Mouse (Mus musculus) kidney, adult 18-20 months (tissue): ENCODE data around the gene Zfp712.

Source experiments
- DNase-seq: peaks from one replicate; pipeline ENCODE4 v3.0.0; 2021

Zfp712 gene

DNA sequence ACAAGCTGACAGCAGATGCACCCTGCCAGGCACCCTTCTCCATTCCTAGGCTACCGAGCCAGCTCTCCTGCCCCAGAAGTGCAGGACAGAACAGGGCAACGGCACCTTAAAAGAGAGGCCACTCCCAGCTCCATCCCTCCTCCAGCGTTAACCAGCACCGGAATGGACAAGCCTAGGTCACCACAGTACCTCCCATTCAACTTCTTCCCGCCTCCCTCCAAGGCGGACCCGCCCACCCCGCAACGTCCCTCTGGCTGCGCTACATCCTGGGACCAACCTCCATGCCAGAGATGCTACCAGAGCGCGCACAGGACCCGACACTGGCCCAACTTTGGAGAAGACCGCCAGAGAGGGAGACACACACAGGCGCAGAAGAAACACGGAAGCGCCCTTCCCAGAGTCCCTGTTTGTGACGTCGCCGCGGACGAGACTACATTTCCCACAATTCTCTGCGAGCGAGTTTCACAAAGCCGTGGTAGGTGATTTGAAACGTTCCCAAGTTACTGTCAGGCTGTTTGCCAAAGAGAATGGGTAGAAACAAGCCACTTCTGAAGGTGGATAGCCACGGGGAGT, at the start of gene Zfp712:
TSS of gene Zfp712 (minus strand) at position 385 of the 573 bp plus-strand sequence.
- DNase-seq, result peak; percentile 96

DNA sequence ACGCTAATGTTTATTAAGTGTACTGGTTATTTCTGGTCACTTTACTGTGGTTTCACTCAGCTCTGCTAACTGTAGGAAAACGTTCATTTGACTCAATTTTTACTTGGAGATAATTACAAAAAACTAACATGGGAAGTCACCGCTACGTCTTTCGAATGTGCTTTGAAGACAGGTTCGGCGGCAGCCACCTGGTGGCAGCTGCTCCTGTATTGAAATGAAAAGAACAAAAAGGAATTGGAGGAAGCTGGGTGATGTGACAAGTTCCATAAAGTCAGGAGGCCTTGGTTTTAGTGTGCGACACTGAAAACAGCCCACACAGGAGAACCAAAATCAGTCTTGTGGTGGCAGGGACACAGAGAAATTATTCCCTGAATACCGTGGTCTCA, 47.8 kb upstream of the Zfp712 start:
- peak; percentile 68 for DNase-seq

DNA sequence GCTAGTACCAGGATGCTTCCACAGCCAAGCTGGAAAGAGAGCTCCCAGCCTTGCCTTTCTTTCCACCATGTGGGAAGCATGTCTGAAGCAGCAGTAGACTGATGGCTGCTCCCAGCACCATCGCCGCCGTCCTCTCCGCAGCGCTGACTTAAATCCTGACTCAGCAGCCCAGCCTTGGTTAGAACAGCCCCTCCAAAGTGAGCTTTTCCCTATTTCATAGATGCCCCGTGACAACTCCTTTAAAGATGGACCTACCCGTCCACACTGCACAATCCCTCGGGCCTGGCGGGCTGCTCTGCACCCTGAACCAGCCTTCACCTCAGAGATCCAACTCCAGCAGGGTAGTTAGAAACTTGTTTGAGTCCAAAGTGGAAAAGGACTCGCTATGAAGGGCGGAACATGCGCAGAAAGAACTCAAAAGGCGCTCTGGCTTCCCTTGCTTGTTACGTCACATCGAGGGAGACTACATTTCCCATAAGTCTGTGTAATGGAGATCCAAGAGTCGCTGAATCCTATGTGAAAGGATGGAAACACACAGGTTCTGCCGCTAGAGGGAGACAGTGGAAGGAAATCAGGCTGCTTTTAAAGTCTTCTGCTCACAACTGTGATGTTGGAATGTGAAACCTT, 47.3 kb upstream of the Zfp712 start, which contains the start of gene Gm28557:
TSS of gene Gm28557 (minus strand) at position 411 of the 627 bp plus-strand sequence.
- peak; percentile 90 for DNase-seq

DNA sequence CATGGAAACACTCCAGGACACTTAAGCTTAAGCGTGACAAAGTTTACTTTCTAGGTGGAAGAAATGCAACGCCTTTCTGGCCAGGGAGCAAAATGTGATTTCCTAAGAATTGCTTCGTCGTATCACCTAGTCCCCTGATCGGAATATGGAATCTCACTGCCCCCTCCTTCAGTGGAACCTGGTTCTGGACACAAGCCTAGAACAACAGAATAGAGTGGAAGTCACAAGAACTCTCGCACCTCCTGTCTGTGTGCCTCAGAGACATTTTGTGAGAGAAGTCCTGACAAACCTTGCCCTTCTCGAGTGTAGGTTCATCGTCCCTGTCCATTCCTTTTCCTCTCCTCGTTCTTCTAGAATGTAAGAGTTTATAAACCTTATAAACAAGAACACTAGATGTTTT, 46.7 kb upstream of the Zfp712 start:
- no peak for DNase-seq

DNA sequence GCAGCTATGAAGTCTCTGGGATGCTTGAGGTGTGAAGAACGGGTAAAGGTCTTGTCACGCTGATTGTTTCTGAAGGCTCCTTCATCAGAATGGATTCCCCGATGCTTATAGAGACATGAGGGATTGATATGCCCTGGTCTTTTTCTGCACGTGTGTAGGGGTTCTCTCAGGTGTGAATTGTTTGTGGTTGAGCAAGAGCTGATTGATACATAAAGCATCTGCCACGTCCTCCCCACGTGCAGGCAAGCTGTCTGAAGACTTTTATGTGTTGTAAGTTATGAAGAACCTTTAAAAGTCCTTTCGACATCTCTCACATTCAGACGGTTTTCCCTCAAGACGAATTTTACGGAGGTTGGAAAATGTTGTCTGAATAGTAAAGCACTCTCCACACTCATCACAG, 36.9 kb upstream of the Zfp712 start, which contains the start of gene Zfp708:
TSS of gene Zfp708 (minus strand) at position 101 of the 400 bp plus-strand sequence.
- no peak for DNase-seq

- DNase-seq, result no peak
These were observed 29.2 kb upstream of the Zfp712 start for GRCm38 (mm10) chr13:67090154-67090553.

GRCm38 (mm10) chr13:67081946-67082345, 21.0 kb upstream of the Zfp712 start:
- no peak for DNase-seq

DNA sequence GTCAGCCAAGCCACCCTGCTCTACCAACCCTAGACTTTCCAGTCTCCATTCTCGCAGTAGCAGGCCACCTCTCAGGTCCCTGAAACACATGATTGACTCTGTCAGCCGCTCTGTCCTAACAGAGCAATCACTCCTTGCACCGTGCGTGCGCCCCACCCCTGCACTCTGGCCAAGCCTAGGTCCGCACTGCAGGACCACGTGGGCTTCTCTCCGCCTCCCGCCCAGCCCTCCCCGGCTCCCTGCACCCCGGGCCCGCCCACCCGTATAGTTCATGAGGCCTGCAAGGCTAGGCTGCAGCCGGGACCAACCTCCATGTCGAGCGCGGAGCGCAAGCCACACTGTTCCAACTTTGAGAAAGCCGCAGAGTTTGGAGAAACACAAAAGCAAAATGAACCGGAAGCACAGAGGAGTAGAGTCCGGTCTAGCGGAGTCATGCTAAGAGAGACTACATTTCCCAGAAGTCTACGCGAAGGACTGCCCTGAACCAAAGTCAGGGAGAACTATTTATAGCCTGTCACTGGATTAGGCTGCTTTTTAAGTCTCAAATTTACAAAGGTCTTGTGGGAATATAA, 20.3 kb upstream of the Zfp712 start:
- peak; percentile 86 for DNase-seq

GRCm38 (mm10) chr13:67077244-67077643, 16.3 kb upstream of the Zfp712 start:
- DNase-seq, result no peak

DNA sequence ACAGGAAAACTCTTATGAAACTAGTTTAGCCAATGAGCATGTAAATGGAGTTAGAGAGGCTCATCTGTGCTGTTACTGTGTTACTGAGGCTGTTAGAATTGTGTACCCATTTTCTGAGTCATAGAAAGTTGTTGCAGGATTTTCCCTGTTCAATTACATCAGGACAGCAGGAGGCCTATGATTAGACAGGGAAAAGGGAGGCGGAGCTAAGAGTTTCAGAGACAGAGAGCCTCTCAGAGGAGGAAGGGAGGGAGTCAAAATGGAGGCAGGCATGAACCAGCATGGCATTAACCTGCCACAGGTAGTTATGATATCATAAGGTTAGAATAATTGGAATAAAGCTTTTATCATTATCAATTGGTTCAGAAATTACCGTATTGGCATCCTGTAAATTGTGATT, 11.8 kb upstream of the Zfp712 start:
- DNase-seq, result no peak

- no peak for DNase-seq
These were observed 4.4 kb upstream of the Zfp712 start for GRCm38 (mm10) chr13:67065386-67065785.

DNA sequence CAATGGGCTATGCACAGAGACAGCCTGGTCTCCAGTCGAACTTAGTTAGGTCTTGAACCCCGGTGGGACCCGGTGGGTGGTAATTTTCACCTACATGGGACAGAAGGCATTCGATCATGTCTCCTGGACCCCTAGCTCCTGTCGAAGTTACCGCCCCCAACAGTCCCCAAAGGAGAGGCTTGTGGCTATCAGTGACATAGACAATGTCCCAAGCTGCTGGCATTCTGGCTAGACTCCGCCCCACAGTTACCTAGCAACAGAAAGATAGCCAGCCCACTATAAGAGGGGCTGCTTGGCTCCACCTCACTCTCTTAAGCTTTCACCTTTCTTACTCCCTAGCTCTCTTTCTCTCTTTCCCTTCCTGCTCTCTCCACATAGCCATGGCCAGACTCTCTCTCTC, 1.5 kb upstream of the Zfp712 start:
- DNase-seq, result no peak

DNA sequence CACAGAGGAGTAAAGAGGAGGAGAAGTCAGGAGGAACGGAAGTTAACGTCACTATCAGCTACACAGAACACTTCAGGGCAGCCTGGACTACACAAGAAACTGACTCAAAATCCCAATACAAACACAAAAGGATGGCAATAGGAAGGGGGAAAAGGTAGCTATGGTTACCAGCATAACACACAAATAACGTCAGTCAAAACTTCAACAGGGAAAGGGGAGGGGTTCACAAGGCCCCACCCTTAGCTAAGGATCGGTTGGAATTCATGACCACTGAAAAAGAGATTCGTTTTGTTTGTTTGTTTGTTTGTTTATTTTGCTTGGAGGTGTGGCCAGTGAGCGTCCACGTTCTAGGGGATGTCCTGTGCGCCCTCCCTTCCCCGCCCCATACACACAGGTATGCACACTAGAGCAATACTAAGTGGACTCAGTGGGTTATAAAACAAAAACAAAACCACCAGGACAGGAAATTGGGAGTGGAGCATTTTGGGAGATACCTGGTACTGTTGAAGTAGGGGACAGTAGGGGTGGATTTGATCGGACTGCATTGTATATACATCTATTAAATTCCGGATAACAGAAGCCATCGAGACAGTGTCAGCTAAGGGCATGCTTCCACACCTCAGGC, 697 bp downstream of the Zfp712 start:
- DNase-seq, result no peak
